Comparison of ENCODE assay signal across 21 mouse cellular contexts in the genomic region with DNA sequence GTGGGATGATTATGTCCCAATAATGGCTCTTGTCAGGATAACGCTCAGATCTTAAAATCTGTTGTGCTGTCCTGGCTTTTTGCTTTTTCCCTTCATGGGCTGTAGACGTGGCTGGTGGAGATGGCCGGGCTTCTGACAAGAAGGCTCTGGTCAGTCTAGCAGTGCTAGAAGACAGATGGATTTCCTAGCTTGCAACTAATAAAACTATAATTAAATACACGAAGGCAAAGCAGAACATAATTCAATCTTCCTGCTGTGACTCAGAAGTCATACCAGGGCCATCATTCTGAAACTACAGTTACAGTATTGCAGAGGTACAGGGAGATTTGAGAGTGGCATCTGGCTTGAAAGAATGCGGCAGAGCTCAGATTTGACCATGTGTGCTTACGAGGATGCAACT. TPM values are rescaled to one million over a fixed set of nuclear protein-coding genes. Genes with fewer than 3 reads are reported as not detected.
A peak's percentile ranks its signal among the peaks of the same experiment; 100 is the strongest.
DNase-seq lines count a peak whose midpoint lies in the region; ATAC-seq and TF ChIP-seq lines count a peak whose summit lies in the region.
"Had no signal": no experiment of that assay in that cellular context is flagged by ENCODE, and none has a peak within 500 bp of the region (broad histone marks: within the 10 kb centered on the region; RNA-seq: fewer than 3 reads in every experiment).

No protein-coding gene starts in this region.

- DNase-seq in lung, embryonic 14.5 days: peak; percentile 34
- no peak for DNase-seq in lung, postnatal 36 days
- peak; percentile 51 for DNase-seq in lung, postnatal 0 days (ENCODE audit: low spot score)
- DNase-seq in lung, postnatal 25 days (ENCODE audit: low spot score): no peak
- DNase-seq in embryo, embryonic 11 days: no peak
- DNase-seq: adrenal gland, postnatal 10 days; adrenal gland, postnatal 36 days; cerebellum, adult 11-12 months; cerebellum, adult 2 months; cerebellum, adult 9-10 months; cerebellum, postnatal 10 days; cerebellum, postnatal 25 days had no signal

- H3K27me3 ChIP-seq in lung, embryonic 14.5 days (ENCODE audit: insufficient read depth, low read length): no peaks in the 10 kb centered on the region
- H3K27me3 ChIP-seq in lung, postnatal 0 days (replicated peaks; ENCODE audit: insufficient read depth, low read length): no peaks in the 10 kb centered on the region
- H3K27me3 ChIP-seq: embryonic facial prominence, embryonic 13.5 days; embryonic facial prominence, embryonic 15.5 days; forebrain, embryonic 12.5 days; Patski had no signal

- 49% methylated on average over 6 of the region's 6 CpGs for WGBS in lung, embryonic 14.5 days
- WGBS in lung, postnatal 0 days: 66% methylated on average over 6 of the region's 6 CpGs

- H3K9me3 ChIP-seq in lung, embryonic 14.5 days (ENCODE audit: low read depth, low read length): no peaks in the 10 kb centered on the region
- no peaks in the 10 kb centered on the region for H3K9me3 ChIP-seq in lung, postnatal 0 days (ENCODE audit: low read length)
- H3K9me3 ChIP-seq: embryonic facial prominence, embryonic 13.5 days; embryonic facial prominence, embryonic 15.5 days; forebrain, embryonic 10.5 days; forebrain, embryonic 12.5 days had no signal

- no peak overlapping the region for H3K9ac ChIP-seq in lung, embryonic 14.5 days
- no peak overlapping the region for H3K9ac ChIP-seq in lung, postnatal 0 days (replicated peaks; ENCODE audit: low read depth)
- H3K9ac ChIP-seq: embryonic facial prominence, embryonic 13.5 days; embryonic facial prominence, embryonic 15.5 days; forebrain, embryonic 12.5 days had no signal

- no peaks in the 10 kb centered on the region for H3K4me1 ChIP-seq in lung, embryonic 14.5 days (ENCODE audit: insufficient read depth)
- no peaks in the 10 kb centered on the region for H3K4me1 ChIP-seq in lung, postnatal 0 days (ENCODE audit: insufficient read depth, low read depth, low read length)
- H3K4me1 ChIP-seq: forebrain, embryonic 12.5 days had no signal

- no peak for TF ChIP-seq CTCF in lung, embryonic 14.5 days (IDR thresholded peaks at IDR 0.05; ENCODE audit: low read depth)
- TF ChIP-seq CTCF in lung, postnatal 0 days (IDR thresholded peaks at IDR 0.05): no peak

- no peak for ATAC-seq in lung, embryonic 14.5 days (ENCODE audit: insufficient read depth)
- ATAC-seq in lung, postnatal 0 days: peak; percentile 58
- ATAC-seq: activated CD4-positive, CD25-positive, alpha-beta regulatory T cell, adult 4 months; forebrain, embryonic 14.5 days; forebrain, embryonic 16.5 days; Patski had no signal

- TF ChIP-seq EP300 in lung, postnatal 0 days (IDR thresholded peaks at IDR 0.05): no peak

- no peak overlapping the region for H3K27ac ChIP-seq in lung, embryonic 14.5 days (ENCODE audit: low read depth)
- H3K27ac ChIP-seq in lung, postnatal 0 days (ENCODE audit: low read length): no peak overlapping the region
- H3K27ac ChIP-seq: embryonic facial prominence, embryonic 13.5 days; embryonic facial prominence, embryonic 15.5 days; forebrain, embryonic 10.5 days; forebrain, embryonic 12.5 days had no signal

- H3K36me3 ChIP-seq in lung, embryonic 14.5 days (ENCODE audit: insufficient read depth): no peaks in the 10 kb centered on the region
- H3K36me3 ChIP-seq in lung, postnatal 0 days (ENCODE audit: insufficient read depth, low read length): no peaks in the 10 kb centered on the region
- H3K36me3 ChIP-seq: embryonic facial prominence, embryonic 13.5 days; embryonic facial prominence, embryonic 15.5 days; forebrain, embryonic 10.5 days; forebrain, embryonic 12.5 days had no signal

- H3K4me2 ChIP-seq in lung, embryonic 14.5 days: no peak overlapping the region
- no peak overlapping the region for H3K4me2 ChIP-seq in lung, postnatal 0 days (replicated peaks; ENCODE audit: low read depth, low read length)
- H3K4me2 ChIP-seq: embryonic facial prominence, embryonic 13.5 days; embryonic facial prominence, embryonic 15.5 days; forebrain, embryonic 12.5 days had no signal

- H3K4me3 ChIP-seq in lung, embryonic 14.5 days (ENCODE audit: low read depth, low read length): no peak overlapping the region
- H3K4me3 ChIP-seq in lung, postnatal 0 days (ENCODE audit: low read depth, low read length): no peak overlapping the region
- H3K4me3 ChIP-seq: embryonic facial prominence, embryonic 13.5 days; embryonic facial prominence, embryonic 15.5 days; erythroblast, embryonic 14.5 days; forebrain, embryonic 10.5 days; forebrain, embryonic 12.5 days had no signal

RNA-seq across cellular contexts. Expression of gene Rassf8, which starts 7.3 kb away (rescaled TPM):
- 11.7 and 11.8 TPM in 2 replicates for polyA plus RNA-seq in lung, embryonic 14.5 days (2014; fragmentation: Nextera tagmentation; extraction: Ambion mirVana)
- 15.1 and 18.4 TPM in 2 replicates for polyA plus RNA-seq in lung, postnatal 0 days (2015; fragmentation: Nextera tagmentation; extraction: Ambion mirVana)
- polyA plus RNA-seq: erythroblast, embryonic 14.5 days had no signal

Comparison
In these comparisons a context has a peak if more than half of its experiments do, and no peak if none do; other contexts are left out.
1. DNase-seq: peak in lung, embryonic 14.5 days (single experiment) and lung, postnatal 0 days (single experiment); none in lung, postnatal 36 days (single experiment), lung, postnatal 25 days (single experiment) and embryo, embryonic 11 days (single experiment).